Mouse (Mus musculus): Measurements from ENCODE around the gene Fbxo30. TPM values are rescaled to one million over a fixed set of nuclear protein-coding genes. Genes with fewer than 3 reads are reported as not detected.

Fbxo30 gene
- polyA plus RNA-seq, 2 experiments = 12.3 to 38.4 TPM

DNA sequence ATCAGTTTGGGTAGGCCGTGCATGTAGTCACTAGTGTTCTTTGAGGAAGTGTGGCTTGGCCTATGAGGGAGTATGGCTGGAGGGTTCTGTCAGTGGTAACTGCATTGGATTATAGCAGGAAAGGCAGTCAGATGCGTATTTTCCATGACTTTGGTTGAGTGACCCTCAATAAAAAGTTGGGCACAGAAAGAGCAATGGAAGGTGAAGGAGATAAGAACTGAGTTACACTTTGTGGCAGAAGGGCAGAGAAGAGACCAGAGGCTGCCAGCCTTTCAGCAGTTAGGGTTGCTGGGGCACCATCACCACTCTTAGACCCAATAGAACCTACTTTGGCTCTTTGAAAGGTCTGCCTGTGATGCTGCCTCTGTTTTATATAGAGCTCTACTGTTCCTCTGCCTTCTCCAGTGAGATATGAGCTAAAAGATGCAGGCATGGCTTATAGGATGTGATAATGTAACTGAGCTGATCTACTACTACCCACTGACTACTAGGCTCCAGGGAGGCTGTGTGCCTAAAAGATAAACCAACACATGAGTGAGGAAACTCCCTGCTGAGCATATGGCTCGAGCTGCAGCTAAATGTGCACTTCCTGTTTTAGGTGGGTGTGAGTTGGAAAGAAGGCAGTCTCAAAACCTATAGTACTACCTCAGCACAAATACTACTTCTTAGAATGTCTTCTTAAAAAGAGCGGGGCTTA is 42.2 kb downstream of the Fbxo30 start:
- Histone ChIP-seq H3K4me1 (replicated peaks; ENCODE audit: control insufficient read depth in 2 of 2, insufficient read depth in 2 of 2, low read length in 1 of 2) (peaks cover 26 to 33% of the 10 kb centered on the region in 2 experiments), H3K4me3 (ENCODE audit: insufficient read depth in 1 of 2, low read depth in 2 of 2, low read length in 2 of 2) (no peak overlapping the region), H3K9me3 (ENCODE audit: control insufficient read depth, low read length) (no peaks in the 10 kb centered on the region), H3K36me3 (replicated peaks; ENCODE audit: control insufficient read depth, insufficient read depth, low read depth) (no peaks in the 10 kb centered on the region), H3K4me2 (ENCODE audit: low read depth) (peak overlapping the region; percentile 30), H3K27ac (peak overlapping the region; percentile 83), H3K27me3 (ENCODE audit: control insufficient read depth, insufficient read depth, low read length) (no peaks in the 10 kb centered on the region), H3K9ac (replicated peaks) (peak overlapping the region; percentile 40)
- DNase-seq (ENCODE audit: low read depth in 3 of 3, low spot score in 3 of 3) (peak; percentile 70 to 73 (median 72)), ATAC-seq (ENCODE audit: insufficient read depth) (peak; percentile 97)
- TF ChIP-seq EP300 (IDR thresholded peaks at IDR 0.05; ENCODE audit: low read depth) (peak; percentile 87), CTCF (IDR thresholded peaks at IDR 0.05; ENCODE audit: low read depth) (no peak)
- 43% methylated on average over 4 of the region's 4 CpGs for WGBS (ENCODE audit: insufficient replicate concordance)

- no peaks in the 10 kb centered on the region for H3K9me3 ChIP-seq (ENCODE audit: control insufficient read depth, low read length)
- no peaks in the 10 kb centered on the region for H3K36me3 ChIP-seq (replicated peaks; ENCODE audit: control insufficient read depth, insufficient read depth, low read depth)
- H3K27me3 ChIP-seq (ENCODE audit: control insufficient read depth, insufficient read depth, low read length) = no peaks in the 10 kb centered on the region
- TF ChIP-seq CTCF (IDR thresholded peaks at IDR 0.05; ENCODE audit: low read depth) (peak; percentile 66), EP300 (IDR thresholded peaks at IDR 0.05; ENCODE audit: low read depth) (no peak)
- no peak overlapping the region for H3K4me3 ChIP-seq (ENCODE audit: insufficient read depth in 1 of 2, low read depth in 2 of 2, low read length in 2 of 2)
- no peak overlapping the region for H3K9ac ChIP-seq (replicated peaks)
- peaks cover 26 to 28% of the 10 kb centered on the region in 2 experiments for H3K4me1 ChIP-seq (replicated peaks; ENCODE audit: control insufficient read depth in 2 of 2, insufficient read depth in 2 of 2, low read length in 1 of 2)
- H3K27ac ChIP-seq = no peak overlapping the region
- ATAC-seq (ENCODE audit: insufficient read depth) = no peak
- no peak overlapping the region for H3K4me2 ChIP-seq (ENCODE audit: low read depth)
- 85% methylated on average over 3 of the region's 3 CpGs for WGBS (ENCODE audit: insufficient replicate concordance)
- DNase-seq (ENCODE audit: low read depth in 3 of 3, low spot score in 3 of 3) = no peak
Observed at GRCm38 (mm10) chr10:11326526-11326925, 45.4 kb downstream of the Fbxo30 start.

- Histone ChIP-seq H3K9me3 (ENCODE audit: control insufficient read depth, low read length) (no peaks in the 10 kb centered on the region), H3K4me1 (replicated peaks; ENCODE audit: control insufficient read depth in 2 of 2, insufficient read depth in 2 of 2, low read length in 1 of 2) (peaks cover 0 to 3% of the 10 kb centered on the region in 2 experiments; a peak in 1 of 4 replicates), H3K36me3 (replicated peaks; ENCODE audit: control insufficient read depth, insufficient read depth, low read depth) (no peaks in the 10 kb centered on the region), H3K27ac (no peak within 1 kb of the TSS; the same call in 1 of the 2 replicates), H3K4me3 (ENCODE audit: insufficient read depth in 1 of 2, low read depth in 2 of 2, low read length in 2 of 2) (peak within 1 kb of the TSS; percentile 62 to 87), H3K9ac (replicated peaks) (peak within 1 kb of the TSS; percentile 62), H3K27me3 (ENCODE audit: control insufficient read depth, insufficient read depth, low read length) (no peaks in the 10 kb centered on the region), H3K4me2 (ENCODE audit: low read depth) (peak within 1 kb of the TSS; percentile 81)
- TF ChIP-seq CTCF (IDR thresholded peaks at IDR 0.05; ENCODE audit: low read depth) (no peak), EP300 (IDR thresholded peaks at IDR 0.05; ENCODE audit: low read depth) (no peak)
- WGBS (ENCODE audit: insufficient replicate concordance) = under 1% methylated on average over 96 of the region's 106 CpGs
- DNase-seq (ENCODE audit: low read depth in 3 of 3, low spot score in 3 of 3) = peak; percentile 46 to 56 (median 49)
- ATAC-seq (ENCODE audit: insufficient read depth) = peak; percentile 95
Observed at GRCm38 (mm10) chr10:11343205-11344141, 62.3 kb downstream of the Fbxo30 start, which contains the start of gene Epm2a. Gene Epm2a (plus strand): TSS chr10:11343404.

- no peak for DNase-seq (ENCODE audit: low read depth in 3 of 3, low spot score in 3 of 3)
- WGBS (ENCODE audit: insufficient replicate concordance) = 55% methylated on average over 18 of the region's 18 CpGs
- Histone ChIP-seq H3K36me3 (replicated peaks; ENCODE audit: control insufficient read depth, insufficient read depth, low read depth) (no peaks in the 10 kb centered on the region), H3K4me3 (ENCODE audit: insufficient read depth in 1 of 2, low read depth in 2 of 2, low read length in 2 of 2) (no peak overlapping the region), H3K27ac (no peak overlapping the region), H3K4me2 (ENCODE audit: low read depth) (peak overlapping the region; percentile 81), H3K9ac (replicated peaks) (no peak overlapping the region), H3K4me1 (replicated peaks; ENCODE audit: control insufficient read depth in 2 of 2, insufficient read depth in 2 of 2, low read length in 1 of 2) (peaks cover 0 to 3% of the 10 kb centered on the region in 2 experiments; a peak in 1 of 4 replicates), H3K9me3 (ENCODE audit: control insufficient read depth, low read length) (no peaks in the 10 kb centered on the region), H3K27me3 (ENCODE audit: control insufficient read depth, insufficient read depth, low read length) (no peaks in the 10 kb centered on the region)
- no peak for ATAC-seq (ENCODE audit: insufficient read depth)
- TF ChIP-seq EP300 (IDR thresholded peaks at IDR 0.05; ENCODE audit: low read depth) = no peak
- TF ChIP-seq CTCF (IDR thresholded peaks at IDR 0.05; ENCODE audit: low read depth) = no peak
Observed at GRCm38 (mm10) chr10:11344536-11345468, 63.7 kb downstream of the Fbxo30 start.

Other genes with a start within 250 kb of the Fbxo30 start
- 0.02 TPM in 1 of 2 replicates, not detected in the other for gene Grm1, start 199.0 kb upstream of the Fbxo30 start, polyA plus RNA-seq (2012; rRNA removed)
- not detected in 2 replicates for gene Grm1, start 199.0 kb upstream of the Fbxo30 start, polyA plus RNA-seq (2014; fragmentation: Nextera tagmentation; extraction: Ambion mirVana)
- 1.9 and 2.6 TPM in 2 replicates for gene Shprh, start 131.9 kb upstream of the Fbxo30 start, polyA plus RNA-seq (2012; rRNA removed)
- gene Shprh, start 131.9 kb upstream of the Fbxo30 start, polyA plus RNA-seq (2014; fragmentation: Nextera tagmentation; extraction: Ambion mirVana) = 4.2 and 4.3 TPM in 2 replicates
- 0.22 and 0.26 TPM in 2 replicates for gene Epm2a, start 62.1 kb downstream of the Fbxo30 start, polyA plus RNA-seq (2012; rRNA removed)
- gene Epm2a, start 62.1 kb downstream of the Fbxo30 start, polyA plus RNA-seq (2014; fragmentation: Nextera tagmentation; extraction: Ambion mirVana) = 0.05 and 0.16 TPM in 2 replicates